Mouse (Mus musculus) midbrain, embryonic 11.5 days (tissue): Measurements from ENCODE around the gene Ces1a. TPM values are rescaled to one million over a fixed set of nuclear protein-coding genes. Genes with fewer than 3 reads are reported as not detected.

Source experiments
- ATAC-seq: fragments of 200-750 bp; cut with Nextera tagmentation; 2 replicates; pipeline ENCODE4 v1.8.0; 2017; ENCODE audit warnings: moderate TSS enrichment, moderate library complexity; ENCODE audit not compliant: low FRiP score
- DNase-seq: peaks from one replicate; pipeline ENCODE4 v3.0.0; 2015; ENCODE audit warnings: low spot score; ENCODE audit errors: missing footprints
- H3K27ac ChIP-seq: fragments of 300-500 bp; sonication (generic); 2 replicates; pipeline ENCODE4 v1.5.1; 2014; ENCODE audit warnings: low read depth, low read length
- H3K27me3 ChIP-seq: fragments of 300-500 bp; sonication (generic); 2 replicates; pipeline ENCODE4 v1.6.1; 2014; ENCODE audit warnings: mild to moderate bottlenecking, low read length, moderate library complexity, mixed read lengths; ENCODE audit not compliant: control insufficient read depth, insufficient read depth
- H3K36me3 ChIP-seq: fragments of 300-500 bp; sonication (generic); 2 replicates; pipeline ENCODE4 v1.6.1; 2014; ENCODE audit warnings: mild to moderate bottlenecking, low read length, moderate library complexity, mixed read lengths; ENCODE audit not compliant: control insufficient read depth, insufficient read depth
- H3K4me1 ChIP-seq: fragments of 300-500 bp; sonication (generic); 2 replicates; pipeline ENCODE4 v1.6.1; 2014; ENCODE audit warnings: low read length; ENCODE audit not compliant: control insufficient read depth, insufficient read depth
- H3K4me2 ChIP-seq: fragments of 300-500 bp; sonication (generic); 2 replicates; pipeline ENCODE4 v1.6.1; 2014; ENCODE audit warnings: mild to moderate bottlenecking, moderate library complexity
- H3K4me3 ChIP-seq: fragments of 300-500 bp; sonication (generic); 2 replicates; pipeline ENCODE4 v1.5.1; 2014; ENCODE audit warnings: low read depth, low read length
- H3K9ac ChIP-seq: fragments of 300-500 bp; sonication (generic); 2 replicates; pipeline ENCODE4 v1.6.1; 2014; ENCODE audit warnings: low read length
- H3K9me3 ChIP-seq: fragments of 300-500 bp; sonication (generic); 2 replicates; pipeline ENCODE4 v1.6.1; 2016; ENCODE audit warnings: low read length; ENCODE audit not compliant: control insufficient read depth
- WGBS: fragments of 180-500 bp; shearing (Covaris S2); extraction: QIAGEN DNeasy Blood & Tissue Kit; methylation state at CpG from one replicate; pipeline ENCODE4 v1.1.7; 2014; 5-methylcytosine and 5-hydroxymethylcytosine counted together
- polyA plus RNA-seq: library from polyadenylated mRNA; unstranded; fragments of >200 nt; fragmentation: Nextera tagmentation; extraction: Ambion mirVana; gene quantifications from 2 replicates; pipeline ENCODE4 v1.2.1, GENCODE M21; 2014

Ces1a gene
- not detected in 2 replicates for polyA plus RNA-seq

DNA sequence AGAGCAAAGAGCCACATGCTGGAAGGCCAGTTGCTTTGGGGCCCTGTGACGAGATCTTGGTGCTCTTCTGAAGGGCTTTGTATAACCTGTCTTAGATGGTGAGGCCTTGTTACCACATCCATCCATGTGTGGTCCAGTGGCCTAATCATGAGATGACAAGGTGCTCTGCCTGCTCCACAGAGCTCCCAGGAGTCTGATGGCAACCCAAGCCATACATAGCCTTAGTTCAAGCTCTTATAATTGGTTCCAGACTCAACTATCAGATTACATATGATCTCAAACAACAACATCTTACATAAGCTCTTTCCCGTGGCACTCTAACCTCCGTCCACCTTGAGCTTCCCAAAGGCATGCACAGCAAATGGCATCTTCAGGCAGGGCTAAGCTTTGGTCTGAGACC is at the start of gene Ces1a:
Gene Ces1a (minus strand): TSS at position 101 of the 400 bp plus-strand sequence.
- DNase-seq: no peak
- ATAC-seq: no peak
- Histone ChIP-seq H3K9me3 (no peaks in the 10 kb centered on the region), H3K4me2 (no peak within 1 kb of the TSS), H3K27me3 (no peaks in the 10 kb centered on the region), H3K27ac (no peak within 1 kb of the TSS), H3K9ac (no peak within 1 kb of the TSS), H3K4me1 (no peaks in the 10 kb centered on the region), H3K4me3 (no peak within 1 kb of the TSS), H3K36me3 (no peaks in the 10 kb centered on the region)
- WGBS: 83% methylated on average over 3 of the region's 3 CpGs

DNA sequence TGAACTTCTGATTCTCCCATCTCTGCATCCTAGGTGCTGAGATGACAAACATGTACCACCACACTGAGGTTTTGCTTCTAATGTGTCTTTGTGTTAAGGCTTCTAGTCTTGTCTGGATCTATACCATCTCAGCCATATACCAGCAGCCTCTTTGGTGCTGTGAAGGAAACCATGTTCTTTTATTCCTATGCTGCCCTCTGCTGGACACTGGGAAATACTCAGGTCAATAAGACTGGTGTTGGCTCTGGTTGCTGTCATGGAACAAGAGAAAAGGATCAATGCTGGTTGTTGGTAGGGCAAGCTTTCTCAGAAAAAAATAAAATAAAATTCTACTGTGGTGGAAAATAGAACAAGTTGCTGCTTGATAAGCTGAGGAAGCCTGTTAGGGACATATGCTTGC is 47.4 kb upstream of the Ces1a start:
- Histone ChIP-seq H3K27me3 (no peaks in the 10 kb centered on the region), H3K4me1 (no peaks in the 10 kb centered on the region), H3K27ac (no peak overlapping the region), H3K9ac (no peak overlapping the region), H3K4me2 (no peak overlapping the region), H3K36me3 (no peaks in the 10 kb centered on the region), H3K4me3 (no peak overlapping the region), H3K9me3 (no peaks in the 10 kb centered on the region)
- DNase-seq (no peak), ATAC-seq (no peak)

DNA sequence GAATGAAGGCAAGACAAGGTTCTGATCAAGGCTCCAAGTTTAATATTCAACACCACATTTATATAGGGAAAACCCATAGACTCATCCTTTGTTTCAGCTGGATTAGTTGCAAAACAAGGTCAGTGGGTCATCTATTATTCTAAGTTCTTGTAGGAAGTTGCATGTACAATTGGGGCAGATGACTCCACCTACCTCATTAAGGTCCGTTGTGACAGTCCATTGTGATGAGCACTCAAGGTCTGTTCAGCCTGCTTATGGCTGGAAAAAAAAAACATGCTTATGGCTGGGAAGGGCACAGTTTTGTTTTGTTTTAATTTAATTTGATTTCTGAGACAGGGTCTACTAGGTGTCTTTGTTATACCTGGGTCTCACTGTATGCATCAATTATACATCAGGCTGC is 43.3 kb upstream of the Ces1a start:
- 78% methylated on average over 1 of the region's 1 CpGs for WGBS
- DNase-seq: no peak
- H3K27ac ChIP-seq: no peak overlapping the region

DNA sequence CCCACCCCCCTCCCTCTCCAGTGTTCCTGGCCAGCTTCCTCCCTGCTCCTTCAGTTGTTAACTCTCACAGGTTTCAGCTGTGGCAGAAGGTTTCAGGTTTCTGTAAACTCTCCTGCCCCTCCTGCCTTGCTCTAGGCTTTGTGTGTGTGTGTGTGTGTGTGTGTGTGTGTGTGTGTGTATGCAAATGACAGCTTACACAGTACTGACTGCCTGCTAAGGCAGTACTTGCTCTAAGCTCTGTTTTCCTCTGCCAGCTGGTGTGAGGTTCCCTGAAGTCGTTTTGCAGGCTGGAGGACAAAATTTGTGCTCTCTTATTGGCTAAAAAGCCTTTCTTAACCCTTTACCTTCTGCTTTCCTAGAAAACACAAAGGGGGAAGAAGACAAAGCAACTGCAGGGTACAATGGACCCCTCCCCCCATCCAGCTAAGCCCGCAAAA is 40.7 kb upstream of the Ces1a start:
- 3% methylated on average over 2 of the region's 2 CpGs for WGBS
- Histone ChIP-seq H3K4me1 (peaks cover 2% of the 10 kb centered on the region), H3K36me3 (no peaks in the 10 kb centered on the region), H3K9me3 (no peaks in the 10 kb centered on the region), H3K27me3 (no peaks in the 10 kb centered on the region), H3K4me2 (no peak overlapping the region), H3K27ac (no peak overlapping the region), H3K4me3 (no peak overlapping the region), H3K9ac (no peak overlapping the region)
- peak; percentile 87 for DNase-seq
- peak; percentile 79 for ATAC-seq

More for the DNA sequence above, 43.3 kb upstream of the Ces1a start:
- ATAC-seq: no peak
- H3K4me2 ChIP-seq: no peak overlapping the region
- no peaks in the 10 kb centered on the region for H3K36me3 ChIP-seq
- no peak overlapping the region for H3K4me3 ChIP-seq
- H3K9ac ChIP-seq: no peak overlapping the region
- no peaks in the 10 kb centered on the region for H3K27me3 ChIP-seq
- peaks cover 2% of the 10 kb centered on the region for H3K4me1 ChIP-seq
- H3K9me3 ChIP-seq: no peaks in the 10 kb centered on the region

DNA sequence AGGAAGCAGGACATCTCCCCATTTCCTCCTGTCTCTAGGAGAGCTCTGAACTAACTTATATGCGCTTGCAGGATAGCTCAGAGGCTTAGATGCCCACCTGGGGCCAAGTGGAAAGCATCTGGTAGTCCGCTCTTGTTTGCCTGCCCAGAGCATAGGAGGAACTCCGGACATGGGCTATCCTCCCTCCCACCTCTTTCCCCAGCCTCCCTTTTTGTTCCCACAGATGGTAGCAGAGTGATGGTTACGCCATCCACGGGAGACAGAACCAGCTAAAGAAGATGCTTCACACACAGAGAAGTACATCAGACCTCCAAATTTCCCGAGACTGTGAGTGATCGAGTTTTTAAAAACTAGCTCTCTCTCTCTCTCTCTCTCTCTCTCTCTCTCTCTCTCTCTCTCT is 40.2 kb upstream of the Ces1a start:
- DNase-seq: no peak
- Histone ChIP-seq H3K4me1 (peaks cover 2% of the 10 kb centered on the region), H3K27ac (no peak overlapping the region), H3K4me3 (no peak overlapping the region), H3K9ac (no peak overlapping the region), H3K36me3 (no peaks in the 10 kb centered on the region), H3K9me3 (no peaks in the 10 kb centered on the region), H3K27me3 (no peaks in the 10 kb centered on the region), H3K4me2 (no peak overlapping the region; the same call in 1 of the 2 replicates)
- no peak for ATAC-seq
- 41% methylated on average over 7 of the region's 7 CpGs for WGBS

DNA sequence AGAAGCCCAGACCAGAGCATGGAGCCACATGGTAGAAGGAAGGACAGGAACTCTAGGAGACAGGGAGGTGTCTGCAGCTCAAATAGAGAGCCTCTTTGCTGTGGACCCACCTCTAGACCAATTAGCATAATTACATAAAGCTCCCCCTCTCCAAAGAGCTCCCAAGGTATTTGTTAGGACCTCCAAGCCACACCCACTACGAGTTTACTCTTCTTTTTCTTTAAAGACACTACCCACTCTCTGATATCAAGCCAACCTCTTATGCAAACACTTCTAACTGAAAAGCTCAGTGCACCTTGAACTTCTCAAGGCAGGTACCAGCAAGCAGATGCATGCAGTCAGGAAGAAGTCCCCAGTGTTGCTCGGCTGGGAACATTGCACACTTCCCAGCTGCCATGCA is 31.9 kb upstream of the Ces1a start, which contains the start of gene Ces1b:
Gene Ces1b (minus strand): TSS at position 131 of the 400 bp plus-strand sequence.
- no peaks in the 10 kb centered on the region for H3K27me3 ChIP-seq
- H3K27ac ChIP-seq: no peak within 1 kb of the TSS
- H3K4me2 ChIP-seq: no peak within 1 kb of the TSS
- DNase-seq: no peak
- WGBS: 74% methylated on average over 2 of the region's 2 CpGs
- no peak for ATAC-seq
- H3K4me3 ChIP-seq: no peak within 1 kb of the TSS
- no peaks in the 10 kb centered on the region for H3K36me3 ChIP-seq
- H3K4me1 ChIP-seq: no peaks in the 10 kb centered on the region
- H3K9me3 ChIP-seq: no peaks in the 10 kb centered on the region
- H3K9ac ChIP-seq: no peak within 1 kb of the TSS

DNA sequence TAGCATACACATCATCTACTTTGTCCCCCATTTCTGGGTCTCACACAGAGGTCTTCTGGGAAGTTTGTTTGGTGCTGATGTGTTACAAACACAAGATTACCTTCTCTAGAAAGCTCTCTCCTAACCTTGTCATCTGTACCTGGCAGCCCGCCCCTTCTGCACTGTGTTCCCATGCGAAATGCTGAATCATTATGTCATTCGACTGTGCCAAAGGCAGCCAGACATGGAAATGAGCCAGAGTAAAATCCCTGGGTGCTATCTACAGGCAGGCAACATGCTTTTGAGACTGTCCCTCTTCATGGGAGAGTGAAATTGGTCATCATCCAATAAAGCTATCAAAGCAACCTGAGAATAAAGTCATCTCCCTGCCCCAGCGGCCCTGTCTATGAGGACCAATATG is 27.3 kb upstream of the Ces1a start:
- no peaks in the 10 kb centered on the region for H3K4me1 ChIP-seq
- 91% methylated on average over 4 of the region's 4 CpGs for whole genome bisulfite sequencing
- H3K27me3 ChIP-seq: no peaks in the 10 kb centered on the region
- no peak for DNase-seq
- H3K4me2 ChIP-seq: no peak overlapping the region
- H3K36me3 ChIP-seq: no peaks in the 10 kb centered on the region
- no peaks in the 10 kb centered on the region for H3K9me3 ChIP-seq
- no peak for ATAC-seq
- no peak overlapping the region for H3K9ac ChIP-seq
- no peak overlapping the region for H3K27ac ChIP-seq
- no peak overlapping the region for H3K4me3 ChIP-seq

DNA sequence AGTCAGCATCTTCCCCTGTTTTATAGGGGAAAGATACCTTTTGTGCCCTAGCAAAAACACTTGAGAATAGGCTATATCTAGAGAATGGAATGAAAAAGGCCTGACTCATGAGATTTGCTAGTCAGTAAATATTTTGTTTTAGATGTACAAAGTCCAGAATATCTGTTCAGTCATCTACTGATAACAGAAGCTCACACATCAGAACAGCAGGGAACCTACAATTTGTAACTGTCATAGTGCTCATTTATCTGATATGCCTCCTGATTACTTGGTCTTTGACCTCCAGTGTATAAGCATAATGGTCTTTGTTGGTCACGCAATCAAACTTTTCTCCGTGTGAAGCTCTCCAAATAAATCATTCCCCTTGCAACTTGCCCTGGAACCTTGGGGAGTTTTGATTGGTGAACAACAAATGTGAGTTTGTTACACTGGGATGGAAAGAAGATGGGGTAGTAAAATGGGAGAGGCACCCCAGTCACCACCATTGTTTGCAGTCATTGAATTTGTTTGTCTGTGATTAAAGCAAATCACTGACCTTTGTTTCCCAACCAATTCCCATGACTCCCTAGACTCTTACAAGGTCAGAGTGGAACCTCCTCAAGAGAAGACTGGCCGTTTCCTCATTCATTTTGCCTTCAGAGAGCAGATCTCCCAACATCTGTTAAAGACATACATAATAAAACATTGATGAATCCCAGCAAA is 15.6 kb upstream of the Ces1a start:
- Histone ChIP-seq H3K9ac (no peak overlapping the region), H3K4me1 (no peaks in the 10 kb centered on the region), H3K27me3 (no peaks in the 10 kb centered on the region), H3K4me3 (no peak overlapping the region), H3K36me3 (no peaks in the 10 kb centered on the region), H3K4me2 (no peak overlapping the region), H3K9me3 (no peaks in the 10 kb centered on the region), H3K27ac (no peak overlapping the region)
- ATAC-seq (no peak), DNase-seq (no peak)
- 81% methylated on average over 3 of the region's 3 CpGs for WGBS

DNA sequence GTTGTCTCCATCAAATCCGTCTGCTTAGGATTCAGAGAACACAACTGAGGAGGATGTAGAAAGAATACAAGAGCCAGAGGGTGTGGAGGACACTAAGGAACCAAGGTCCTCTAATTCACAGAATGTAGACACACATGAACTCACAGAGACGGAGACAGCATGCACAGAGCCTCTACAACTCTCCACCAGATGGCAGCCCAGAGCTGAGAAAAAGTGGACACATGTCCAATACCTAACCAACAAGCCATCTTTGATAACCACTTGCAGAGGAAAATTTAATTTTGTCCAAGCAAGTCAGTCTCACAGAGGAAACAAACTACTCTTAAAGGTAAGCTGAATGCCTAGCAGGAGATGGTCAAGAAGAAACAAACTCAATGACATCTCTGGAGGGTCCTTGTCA is 11.2 kb upstream of the Ces1a start:
- Histone ChIP-seq H3K27me3 (no peaks in the 10 kb centered on the region), H3K4me1 (no peaks in the 10 kb centered on the region), H3K4me2 (no peak overlapping the region), H3K27ac (no peak overlapping the region), H3K9me3 (no peaks in the 10 kb centered on the region), H3K36me3 (no peaks in the 10 kb centered on the region), H3K9ac (no peak overlapping the region), H3K4me3 (no peak overlapping the region)
- DNase-seq: peak; percentile 91
- whole genome bisulfite sequencing: 16% methylated on average over 2 of the region's 2 CpGs
- ATAC-seq: no peak
